Mouse (Mus musculus): Measurements from ENCODE around the gene Rnd3.

- TF ChIP-seq TAL1 (IDR thresholded peaks at IDR 0.05; ENCODE audit: low read length) (no peak), GATA1 (IDR thresholded peaks at IDR 0.05; ENCODE audit: low read length) (no peak)
Measured at GRCm38 (mm10) chr2:51099240-51099639, 49.7 kb downstream of the Rnd3 start.

All from erythroblast, embryonic 14.5 days (primary cell).